In genomic region chr17:52304133-52304532, GRCm38 (mm10) we compare ENCODE assay signal across 30 mouse cellular contexts.
DNase-seq lines count a peak whose midpoint lies in the region; TF ChIP-seq lines count a peak whose summit lies in the region.
"Had no signal": no experiment of that assay in that cellular context is flagged by ENCODE, and none has a peak within 500 bp of the region (broad histone marks: within the 10 kb centered on the region; RNA-seq: fewer than 3 reads in every experiment).

No protein-coding gene starts in this region.

- DNase-seq in thymus, adult 18-20 months, result peak; percentile 67 to 86
- peak; percentile 71 for DNase-seq in thymus, adult 2 months
- DNase-seq in thymus, postnatal 14 days, result peak; percentile 79
- DNase-seq in thymus, postnatal 4 days, result peak; percentile 55
- DNase-seq in cerebellum, postnatal 10 days, result no peak
- DNase-seq in c-Kit-positive CD71-positive TER-119-positive erythroid progenitor cells, embryonic 14.5 days (ENCODE audit: low spot score), result no peak
- DNase-seq: adrenal gland, postnatal 10 days; adrenal gland, postnatal 36 days; cerebellum, adult 11 months; cerebellum, adult 2 months; cerebellum, adult 9-11 months; cerebellum, postnatal 36 days; embryo, embryonic 11 days; gastrocnemius, postnatal 10 days; gastrocnemius, postnatal 36 days; heart, adult 2 months; heart, postnatal 14 days; heart, postnatal 4 days had no signal

- H3K36me3 ChIP-seq in thymus, adult 2 months (ENCODE audit: control insufficient read depth, insufficient read depth, low read length), result no peaks in the 10 kb centered on the region
- H3K36me3 ChIP-seq: embryonic facial prominence, embryonic 10.5 days; embryonic facial prominence, embryonic 13.5 days; forebrain, embryonic 12.5 days; forebrain, embryonic 15.5 days; G1E; heart, embryonic 10.5 days; heart, embryonic 13.5 days had no signal

- H3K4me3 ChIP-seq in thymus, adult 2 months (ENCODE audit: control insufficient read depth, insufficient read depth, low read length), result peak overlapping the region; percentile 10; the same call in 1 of the 2 replicates
- H3K4me3 ChIP-seq: embryonic facial prominence, embryonic 10.5 days; embryonic facial prominence, embryonic 13.5 days; erythroblast, embryonic 14.5 days; forebrain, embryonic 12.5 days; forebrain, embryonic 15.5 days; heart, adult 2 months; heart, embryonic 10.5 days; heart, embryonic 13.5 days had no signal

- peaks cover 25% of the 10 kb centered on the region for H3K4me1 ChIP-seq in thymus, adult 2 months (replicated peaks; ENCODE audit: control insufficient read depth, insufficient read depth, low read length)
- H3K4me1 ChIP-seq: embryonic facial prominence, embryonic 10.5 days; embryonic facial prominence, embryonic 13.5 days; forebrain, embryonic 12.5 days; forebrain, embryonic 15.5 days; heart, embryonic 10.5 days; heart, embryonic 13.5 days had no signal

- TF ChIP-seq POLR2A in thymus, adult 2 months (IDR thresholded peaks at IDR 0.05; ENCODE audit: control insufficient read depth, extremely low read depth, insufficient read depth, low read length, poor library complexity), result no peak

- no peak for TF ChIP-seq CTCF in thymus, adult 2 months (IDR thresholded peaks at IDR 0.05; ENCODE audit: borderline replicate concordance, control insufficient read depth, extremely low read depth, insufficient read depth, low read length, poor library complexity)

- WGBS in thymus, adult 2 months, result 6% methylated on average over 4 of the region's 4 CpGs

- peak overlapping the region; percentile 92 for H3K27ac ChIP-seq in thymus, adult 2 months (ENCODE audit: control insufficient read depth, insufficient read depth, low read length)
- H3K27ac ChIP-seq: embryonic facial prominence, embryonic 10.5 days; embryonic facial prominence, embryonic 13.5 days; forebrain, embryonic 12.5 days; forebrain, embryonic 15.5 days; heart, adult 2 months; heart, embryonic 10.5 days; heart, embryonic 13.5 days; hindbrain, embryonic 14.5 days; hindbrain, postnatal 0 days had no signal

- H3K27me3 ChIP-seq in thymus, adult 2 months (ENCODE audit: control insufficient read depth, insufficient read depth, low read length), result no peaks in the 10 kb centered on the region
- H3K27me3 ChIP-seq: CH12.LX; embryonic facial prominence, embryonic 13.5 days; forebrain, embryonic 12.5 days; forebrain, embryonic 15.5 days; heart, embryonic 13.5 days; Patski had no signal

Comparison
In these comparisons a context has a peak if more than half of its experiments do, and no peak if none do; other contexts are left out.
1. DNase-seq: peak in thymus, adult 18-20 months (2 of 2), thymus, adult 2 months (single experiment), thymus, postnatal 14 days (single experiment) and thymus, postnatal 4 days (single experiment); none in cerebellum, postnatal 10 days (0 of 2) and c-Kit-positive CD71-positive TER-119-positive erythroid progenitor cells, embryonic 14.5 days (single experiment).